22 mouse cellular contexts compared by ENCODE assay signal in genomic region chr3:36738071-36738470, GRCm38 (mm10). TPM values are rescaled to one million over a fixed set of nuclear protein-coding genes. Genes with fewer than 3 reads are reported as not detected.
DNase-seq lines count a peak whose midpoint lies in the region.
"Had no signal": no experiment of that assay in that cellular context is flagged by ENCODE, and none has a peak within 500 bp of the region (broad histone marks: within the 10 kb centered on the region; RNA-seq: fewer than 3 reads in every experiment).

No protein-coding gene starts in this region.

- peak; percentile 19 to 49 for DNase-seq in frontal cortex, postnatal 36 days (ENCODE audit: low spot score in 2 of 2)
- no peak for DNase-seq in frontal cortex, postnatal 25 days (ENCODE audit: low spot score in 2 of 2)
- peak; percentile 47 to 52 for DNase-seq in left cerebral cortex, postnatal 14 days (ENCODE audit: low spot score in 2 of 2)
- no peak for DNase-seq in left cerebral cortex, postnatal 36 days (ENCODE audit: low spot score in 2 of 2)
- DNase-seq in NIH3T3 (ENCODE audit: low read depth), result peak; percentile 12
- peak; percentile 55 for DNase-seq in telencephalon, adult 2 months (ENCODE audit: low read depth, low spot score)
- no peak for DNase-seq in kidney, postnatal 25 days
- DNase-seq: adrenal gland, postnatal 14 days; cerebellum, adult 11-12 months; cerebellum, adult 9-11 months; embryo, embryonic 11 days; gastrocnemius, postnatal 25 days; heart, adult 11 months; kidney, adult 18-20 months; kidney, postnatal 36 days; layer of hippocampus, adult 9-11 months; liver, postnatal 0 days; lung, postnatal 4 days; thymus, postnatal 25 days had no signal

- intact Hi-C loops in left cerebral cortex, postnatal 14 days (cut with DNase I), result no loop called here
- intact Hi-C loops in left cerebral cortex, postnatal 36 days (cut with DNase I), result no loop called here

RNA-seq across cellular contexts. Expression of gene Trpc3, which starts 48.1 kb away (rescaled TPM):
- total RNA-seq in left cerebral cortex, postnatal 14 days (2021), result 10 to 100 TPM; 22.4 to 31.3 TPM
- total RNA-seq in left cerebral cortex, postnatal 36 days (2021), result 10 to 100 TPM; 17.8 to 19.9 TPM
- total RNA-seq: megakaryocyte-erythroid progenitor cell, adult 5-6 weeks; MEL; monocyte, adult 5-6 weeks had no signal

Comparison
In these comparisons a context has a peak if more than half of its experiments do, and no peak if none do; other contexts are left out.
1. DNase-seq: peak in frontal cortex, postnatal 36 days (2 of 2), left cerebral cortex, postnatal 14 days (2 of 2), NIH3T3 (single experiment) and telencephalon, adult 2 months (single experiment); none in frontal cortex, postnatal 25 days (0 of 2), left cerebral cortex, postnatal 36 days (0 of 2) and kidney, postnatal 25 days (0 of 2).